Mouse (Mus musculus) testis, adult 2 months (tissue): ENCODE data around the gene Bphl.

Experiments
- CTCF ChIP-seq: fragments of 200-500 bp; IDR thresholded peaks from 2 replicates; pipeline ENCODE4 v1.5.1; 2012; ENCODE audit warnings: low read depth, mild to moderate bottlenecking, inconsistent platforms, low read length, moderate library complexity; ENCODE audit not compliant: control insufficient read depth, insufficient read depth, insufficient replicate concordance
- POLR2A ChIP-seq: fragments of 200-500 bp; IDR thresholded peaks from 2 replicates; pipeline ENCODE4 v1.6.1; 2012; ENCODE audit warnings: low read depth, mild to moderate bottlenecking, inconsistent platforms, low read length, moderate library complexity; ENCODE audit not compliant: control insufficient read depth

DNA sequence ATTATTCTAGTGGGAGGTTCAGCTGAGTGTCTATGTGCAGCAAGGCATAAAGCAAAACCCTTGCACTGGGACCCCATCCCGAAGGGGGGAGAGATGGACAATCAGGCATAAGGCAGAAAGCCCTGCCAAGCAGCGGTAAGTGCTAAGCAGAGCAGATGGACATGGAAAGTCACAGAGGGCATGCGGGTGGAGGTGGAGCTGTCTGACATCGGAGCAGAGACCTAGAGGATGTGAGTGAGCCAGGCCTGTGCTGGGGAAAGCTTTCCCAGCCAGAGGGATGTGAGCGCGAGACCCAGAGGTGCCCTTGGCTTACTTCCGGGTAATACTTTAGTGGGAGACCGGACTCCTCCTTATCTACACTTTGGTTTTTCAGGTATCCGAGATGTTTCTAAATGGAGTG lies 22.7 kb downstream of the Bphl start:
- TF ChIP-seq CTCF (no peak), POLR2A (no peak)
